Mouse (Mus musculus) urinary bladder, postnatal 10 days (tissue): Measurements from ENCODE around the gene Me1.

Source experiments
- DNase-seq: peaks from one replicate; pipeline ENCODE4 v3.0.0; 2022; ENCODE audit warnings: low spot score

Gene Me1

DNA sequence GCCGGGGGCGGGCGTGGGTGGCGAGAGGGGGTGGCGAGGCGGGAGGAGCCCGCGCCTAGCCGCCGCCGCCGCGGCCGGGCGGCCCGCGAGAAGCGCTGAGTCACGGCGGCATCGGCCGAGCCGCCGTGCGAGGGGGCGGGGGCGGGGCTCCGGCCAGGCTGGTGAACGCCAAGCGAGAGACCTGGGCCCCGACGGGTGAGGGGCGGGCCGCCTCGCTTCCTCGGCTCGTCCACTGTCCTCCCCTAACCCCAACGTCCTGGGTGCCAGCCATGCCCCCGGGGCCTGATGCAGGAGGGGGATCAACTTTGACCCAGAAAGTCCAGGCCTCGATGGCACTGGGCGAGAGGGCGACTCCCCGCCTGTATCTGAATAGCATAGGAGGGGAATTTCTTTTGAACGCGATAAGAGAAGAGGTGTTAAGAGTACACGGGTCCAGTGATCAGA, at the start of gene Me1:
TSS of gene Me1 (minus strand) at position 136 of the 444 bp plus-strand sequence.
- no peak for DNase-seq

DNA sequence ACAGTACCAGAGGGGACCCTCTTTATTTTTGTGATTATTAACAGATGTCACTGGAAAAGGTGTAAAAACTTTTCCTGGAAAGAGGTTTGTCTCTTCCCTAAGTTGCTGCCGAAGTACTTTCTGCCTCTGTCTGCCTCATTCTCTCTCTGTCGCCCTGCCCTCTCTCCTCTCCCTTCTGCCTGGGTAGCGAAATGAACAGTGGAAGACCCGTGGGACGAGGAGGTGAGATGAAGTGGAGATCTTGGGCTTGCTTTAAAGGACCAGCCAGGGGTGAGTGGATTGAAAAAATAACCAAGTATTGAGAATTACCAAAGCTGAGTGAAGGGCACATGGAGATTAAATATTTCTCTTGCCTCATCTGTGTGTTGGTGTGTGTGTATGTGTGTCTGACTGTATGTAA, 48.3 kb upstream of the Me1 start:
- DNase-seq = no peak

DNA sequence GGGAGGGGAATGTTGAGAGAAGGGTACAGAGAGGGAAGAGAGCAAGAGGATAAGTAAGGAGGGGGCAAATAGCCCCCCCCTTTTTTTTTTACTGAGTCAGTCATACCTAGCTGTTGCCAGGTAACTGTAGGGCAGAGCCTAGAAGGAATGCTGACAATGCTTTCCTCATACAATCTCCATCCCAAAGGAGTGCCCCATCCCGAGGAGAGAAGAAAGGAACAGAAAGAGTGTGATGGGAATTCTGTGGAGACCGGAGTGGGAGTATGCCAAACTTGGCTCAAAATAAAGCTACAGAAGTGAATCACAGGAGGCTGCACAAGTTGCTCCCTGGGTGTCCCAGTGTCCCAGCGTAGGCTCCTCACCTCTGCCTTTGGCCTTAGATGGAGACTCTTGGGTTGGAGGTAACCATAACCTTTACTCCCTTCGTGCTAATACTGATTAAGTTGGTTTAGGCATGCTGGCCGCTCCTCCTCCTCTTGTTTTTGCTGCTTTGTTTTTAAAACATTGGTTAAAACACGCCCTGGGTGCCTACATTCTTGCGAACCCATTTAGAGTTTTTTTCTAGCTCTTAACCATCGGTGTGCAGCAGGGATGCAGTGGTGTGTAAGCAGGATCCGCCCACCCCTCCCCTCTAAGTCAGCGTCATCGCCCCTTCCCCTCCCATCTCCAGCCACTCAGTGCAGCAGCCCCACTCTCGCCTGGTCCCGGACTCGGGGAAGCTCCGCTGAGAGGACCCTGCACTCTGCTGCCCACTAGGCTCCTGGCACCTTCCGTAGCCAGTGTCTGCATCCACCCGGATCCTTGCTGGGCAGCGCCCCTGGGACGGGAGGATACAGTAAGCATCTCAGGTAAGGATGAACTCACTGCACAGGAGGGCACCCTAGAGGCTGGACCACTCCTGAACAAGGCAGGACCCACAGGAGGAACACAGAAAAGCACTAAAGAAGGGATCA, 47.5 kb upstream of the Me1 start, which contains the start of gene Prss35:
TSS of gene Prss35 (plus strand) at position 691 of the 953 bp plus-strand sequence.
- DNase-seq = no peak

DNA sequence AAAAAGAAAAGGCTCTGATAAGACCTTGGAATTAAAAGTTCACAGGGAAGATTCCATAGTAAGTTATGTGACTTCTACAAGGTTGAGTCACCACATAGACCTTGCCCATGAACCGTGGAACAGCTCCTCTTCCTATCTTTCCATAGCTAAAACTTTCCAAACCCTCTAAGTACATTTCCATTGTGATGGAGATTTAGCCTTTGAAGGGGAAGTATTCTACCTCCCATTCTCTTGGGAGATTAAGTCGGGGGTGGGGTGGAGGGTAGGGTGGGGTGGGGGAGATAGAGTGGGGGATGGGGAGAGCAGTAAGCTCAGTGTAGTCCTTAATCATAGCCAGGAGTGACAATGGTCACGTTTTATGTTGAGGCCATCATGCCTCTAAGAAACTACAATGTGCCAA, 44.2 kb upstream of the Me1 start:
- DNase-seq = no peak

DNA sequence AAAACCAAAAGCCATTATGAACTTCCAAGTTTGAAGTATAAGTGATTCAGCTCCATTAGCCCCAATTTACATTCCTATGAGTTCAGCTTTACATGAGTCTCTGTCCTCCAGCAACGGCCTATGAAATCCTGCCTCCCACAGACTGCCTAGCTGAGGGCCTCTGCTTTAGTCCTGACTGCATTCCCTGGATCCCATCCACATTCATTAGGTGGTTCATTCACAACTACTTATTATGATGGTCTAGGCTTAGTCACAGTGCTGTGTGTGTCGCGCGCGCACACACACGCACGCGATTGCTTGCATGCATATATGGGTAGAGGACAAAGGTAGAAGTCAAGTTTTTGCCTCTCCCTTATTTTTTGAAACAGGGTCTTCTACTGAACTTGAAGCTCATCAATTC, 43.0 kb upstream of the Me1 start:
- DNase-seq = no peak

DNA sequence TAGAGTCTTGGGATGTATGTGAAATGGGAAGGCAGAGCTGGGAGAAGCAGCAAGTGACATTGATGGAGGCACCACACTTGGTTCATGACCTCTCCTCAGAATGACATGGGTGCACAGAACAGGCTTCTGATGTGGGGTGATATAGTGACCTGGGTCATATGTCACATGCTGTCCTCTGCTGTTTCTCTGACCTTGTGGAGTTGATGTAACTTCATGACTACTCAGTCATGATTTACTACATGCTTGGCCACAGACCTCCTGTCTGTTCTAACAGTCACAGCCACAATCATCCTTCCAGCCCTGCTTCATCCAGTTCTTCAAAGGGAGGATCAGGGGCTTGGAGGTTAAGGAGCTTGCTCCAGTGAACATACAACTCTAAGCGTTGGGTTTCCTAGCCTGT, 42.3 kb upstream of the Me1 start:
- DNase-seq = no peak

DNA sequence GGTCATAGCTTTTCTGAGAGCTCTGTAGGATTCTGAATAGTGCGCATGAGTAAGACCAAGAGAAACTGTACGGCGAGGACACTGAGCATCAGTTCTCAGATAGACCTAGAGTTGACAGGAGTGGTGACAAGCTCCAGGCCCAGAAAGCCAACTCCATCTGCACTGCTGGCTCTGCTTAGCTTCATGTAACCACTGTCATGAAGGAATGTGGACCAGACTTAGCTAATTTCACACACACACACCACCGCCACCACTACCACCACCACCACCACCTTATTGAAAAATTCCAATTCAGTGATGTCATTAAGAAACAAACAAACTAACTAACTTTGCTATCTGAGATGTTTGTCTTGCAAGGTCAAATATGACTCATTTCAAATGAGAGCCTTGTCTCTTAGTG, 41.2 kb upstream of the Me1 start:
- no peak for DNase-seq

DNA sequence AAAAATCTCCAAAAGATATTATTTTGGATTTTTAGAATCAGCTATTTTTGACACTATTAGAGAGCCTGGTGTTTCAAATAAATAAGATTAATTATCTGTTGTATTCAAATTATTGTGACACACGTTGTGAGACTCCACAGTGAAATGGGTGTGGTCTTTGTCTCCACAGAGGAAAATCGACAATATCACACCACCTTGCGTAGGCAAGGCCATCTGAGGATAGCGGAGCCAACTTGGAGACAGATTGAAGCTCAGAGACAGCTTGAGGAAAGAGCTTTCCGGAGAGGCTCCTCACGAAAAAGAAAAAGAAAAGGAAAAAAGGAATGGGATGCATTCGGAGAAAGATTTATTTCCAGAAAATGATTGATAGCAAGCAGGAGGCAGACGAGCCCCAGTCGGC, 39.0 kb upstream of the Me1 start:
- DNase-seq = no peak

DNA sequence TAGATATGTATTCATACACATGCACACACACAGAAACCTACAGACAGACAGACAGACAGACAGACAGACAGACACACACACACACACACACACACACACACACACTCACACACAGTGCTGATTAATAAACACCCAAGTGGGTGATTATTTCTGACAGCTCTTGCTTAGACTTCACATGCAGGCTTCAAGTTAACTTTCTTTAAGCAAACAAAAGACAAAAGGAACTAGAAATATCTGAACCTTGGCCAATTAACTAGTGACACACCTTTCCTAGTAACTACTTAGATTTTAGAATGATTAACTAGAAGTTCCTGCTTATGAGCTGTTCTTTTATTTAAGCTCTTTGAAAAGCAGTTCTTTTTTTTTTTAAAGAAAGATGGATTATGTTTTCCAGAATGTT, 38.6 kb upstream of the Me1 start:
- no peak for DNase-seq

DNA sequence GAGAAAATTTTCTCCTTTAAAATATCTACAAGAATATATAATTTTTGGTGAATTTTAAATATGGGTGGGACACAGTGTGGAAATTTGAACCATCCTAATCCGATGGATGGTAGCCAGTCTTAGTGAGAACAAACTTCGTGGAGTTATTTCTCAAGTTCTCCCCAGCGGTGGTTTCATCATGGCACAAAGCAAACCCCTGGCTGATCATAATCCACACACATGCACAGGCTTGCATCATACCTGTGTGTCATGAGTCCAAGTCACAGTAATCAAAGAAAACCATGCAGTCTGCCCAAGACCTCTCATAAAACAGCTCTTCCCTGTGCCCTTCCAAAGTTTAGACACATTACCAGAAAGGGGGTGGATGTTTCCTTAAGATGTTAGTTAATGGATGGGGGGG, 34.1 kb upstream of the Me1 start:
- DNase-seq = no peak

DNA sequence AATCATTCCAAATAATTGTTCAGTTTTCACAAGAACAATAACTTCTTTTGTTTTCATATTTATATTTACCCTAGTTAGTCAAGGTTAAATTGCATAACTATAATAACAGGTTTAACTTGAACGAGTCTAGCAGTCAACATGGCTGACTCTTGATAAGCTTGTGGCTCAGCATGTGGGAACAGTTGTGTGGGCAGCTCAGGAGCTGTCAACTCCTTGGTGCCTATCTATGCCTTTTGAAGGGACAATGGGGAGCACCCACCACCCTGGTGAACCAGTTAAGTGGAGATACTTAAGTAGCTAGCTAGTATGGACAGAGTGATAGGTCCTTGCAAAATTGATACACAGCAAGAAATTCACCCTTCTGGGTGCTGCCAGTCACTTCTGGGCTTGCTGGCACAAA, 33.3 kb upstream of the Me1 start:
- DNase-seq = no peak

DNA sequence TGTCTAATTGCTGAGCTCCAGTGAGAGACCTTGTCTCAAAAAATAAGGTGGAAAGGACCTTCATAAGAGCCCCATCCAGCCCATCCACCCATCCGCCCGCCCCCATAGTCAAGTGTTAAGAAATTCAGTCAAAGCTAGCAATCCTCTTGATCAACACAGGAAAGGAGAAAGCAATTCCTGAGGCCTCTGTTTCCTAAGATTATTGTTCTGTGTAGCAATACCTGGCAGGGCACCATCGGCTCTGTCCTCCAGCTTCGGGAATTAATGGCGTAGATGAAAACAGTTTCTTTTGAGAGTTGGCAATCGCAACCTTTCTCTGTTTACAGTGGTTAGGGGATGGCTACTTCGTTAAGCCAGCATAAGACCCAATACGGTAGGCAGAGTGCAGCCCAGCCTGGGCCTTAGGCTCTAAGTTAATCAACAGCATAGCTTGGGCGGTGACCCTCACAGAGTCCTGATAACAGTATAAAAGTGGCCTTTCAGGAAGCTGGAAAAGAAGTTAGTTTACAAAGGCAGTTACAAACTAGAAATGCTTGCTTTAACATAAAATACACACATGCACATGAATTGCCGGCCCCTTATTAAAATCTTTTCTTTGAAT, 32.6 kb upstream of the Me1 start:
- no peak for DNase-seq

DNA sequence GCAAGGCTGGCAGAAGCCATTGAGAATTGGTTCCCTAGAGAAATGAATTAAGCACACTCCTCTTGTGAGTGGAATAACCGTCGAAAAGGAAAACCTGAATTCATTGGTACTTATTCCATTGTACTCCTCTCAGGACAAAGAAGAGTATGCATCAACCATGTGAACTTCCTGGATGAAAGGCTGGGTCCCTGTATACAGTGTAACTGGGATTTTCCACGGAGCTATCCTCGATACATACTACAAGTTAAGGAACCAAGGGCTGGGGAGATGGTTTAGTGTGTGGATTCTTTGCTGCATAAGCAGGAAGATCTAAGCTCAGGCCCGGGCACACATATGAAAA, 30.6 kb upstream of the Me1 start:
- DNase-seq = no peak

DNA sequence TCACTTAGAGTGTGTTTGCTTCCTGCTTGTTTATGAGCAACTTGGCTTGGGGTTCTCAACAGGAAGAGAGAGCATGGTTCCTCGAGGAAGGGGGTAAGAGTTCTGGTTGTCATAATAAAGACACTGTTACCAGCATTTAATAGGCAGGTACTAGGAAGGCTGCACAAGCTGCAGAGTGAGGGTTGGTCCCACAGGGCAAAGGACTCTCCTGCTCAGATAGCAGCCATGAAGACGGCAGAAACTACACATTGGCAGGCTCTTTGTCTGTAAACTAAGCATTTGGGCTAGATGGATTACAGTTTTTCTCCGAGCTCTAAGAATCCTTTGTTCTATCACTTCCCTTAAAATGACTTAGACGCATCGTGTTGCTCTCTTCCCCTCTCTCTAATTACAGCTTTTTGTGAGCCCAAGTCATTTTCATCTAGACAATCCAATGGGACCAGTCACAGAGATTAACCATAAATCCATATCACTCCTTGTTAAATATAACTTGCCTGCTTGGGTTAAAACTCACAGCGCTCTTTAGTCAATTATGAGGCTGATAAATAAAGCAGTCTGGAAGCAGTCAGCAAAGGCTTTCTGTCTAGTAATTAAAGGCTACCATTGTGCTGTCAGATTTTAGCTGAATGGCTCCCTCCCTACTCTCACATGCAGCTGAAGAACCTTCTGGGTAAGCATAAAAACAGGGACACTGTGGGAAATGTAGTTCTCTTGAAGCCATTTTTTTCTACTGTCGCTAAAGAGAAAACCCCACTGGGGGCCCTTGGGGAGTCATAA, 30.0 kb upstream of the Me1 start:
- DNase-seq = no peak

DNA sequence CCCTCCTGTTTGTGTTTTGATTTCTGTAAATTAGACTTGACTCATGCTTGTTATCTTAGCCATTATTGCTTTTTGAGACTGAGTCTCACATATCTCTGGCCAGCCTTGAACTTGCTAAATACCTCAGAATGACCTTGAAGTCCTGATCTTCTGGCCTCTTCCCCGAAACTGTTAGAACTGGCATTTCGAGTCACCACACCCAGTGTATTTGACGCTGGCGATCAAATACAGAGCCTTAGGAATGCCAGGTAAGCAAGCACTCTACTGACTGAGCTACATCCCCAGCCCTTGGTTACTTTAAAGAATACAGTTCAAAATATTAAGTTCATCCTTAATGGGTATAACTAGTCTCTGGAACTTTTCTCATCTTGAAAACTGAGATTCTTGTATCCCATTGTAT, 29.3 kb upstream of the Me1 start:
- DNase-seq = no peak

DNA sequence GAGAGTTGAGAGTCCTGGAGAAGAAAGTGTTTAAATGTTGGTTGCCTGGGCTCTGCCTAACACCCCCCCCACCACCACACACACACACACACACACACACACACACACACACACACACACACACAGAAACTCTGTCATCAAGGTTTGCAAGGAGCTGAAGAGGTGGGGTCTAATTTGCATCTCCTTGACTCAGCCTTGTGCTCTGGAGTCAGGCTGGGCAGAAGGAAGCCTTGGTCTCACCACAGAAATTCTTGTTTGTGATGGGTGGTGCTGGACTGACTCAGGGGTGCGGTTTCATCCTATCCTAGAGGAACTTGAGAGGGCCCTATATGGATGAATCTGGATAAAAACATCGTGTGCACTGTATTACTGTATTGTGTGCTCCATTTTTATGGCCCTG, 25.0 kb upstream of the Me1 start:
- DNase-seq = no peak

DNA sequence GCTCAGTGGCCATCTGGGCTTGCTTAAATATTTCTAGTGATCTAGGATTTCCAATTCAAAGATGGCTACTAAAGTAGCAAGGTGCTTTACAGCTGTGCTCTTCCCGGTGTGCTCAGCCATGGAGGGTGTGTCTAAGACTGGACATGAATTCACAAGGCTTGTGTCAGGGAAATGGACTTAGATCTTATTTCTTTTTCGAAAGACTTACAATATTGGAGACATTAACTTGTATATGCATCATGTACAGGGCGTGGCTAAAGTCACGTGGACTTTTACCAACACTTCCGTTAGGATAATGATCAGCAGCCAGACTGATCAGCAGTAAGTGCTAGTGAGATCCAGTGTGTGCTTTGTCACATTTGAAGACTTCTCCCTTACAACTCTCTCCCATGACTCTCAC, 24.5 kb upstream of the Me1 start:
- no peak for DNase-seq

DNA sequence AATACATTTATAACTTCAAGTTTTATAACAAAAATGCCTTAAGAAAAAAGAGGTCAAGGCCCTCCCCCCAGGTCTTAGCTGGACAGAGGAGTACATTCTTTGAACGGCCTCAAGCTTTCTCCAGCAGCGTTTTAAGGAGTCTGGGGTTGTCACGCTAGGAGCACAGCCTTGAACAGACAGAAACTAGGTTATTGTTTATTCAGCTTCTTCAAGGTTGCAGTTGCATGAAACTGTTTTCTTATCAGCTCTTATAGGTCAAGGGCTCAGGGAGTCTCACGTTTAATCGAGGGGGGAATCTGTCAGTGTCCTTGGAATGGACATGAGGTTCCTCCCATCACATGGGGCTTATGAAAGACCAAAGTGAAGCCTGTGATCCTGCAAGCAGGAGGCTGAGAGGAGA, 21.4 kb upstream of the Me1 start:
- no peak for DNase-seq

DNA sequence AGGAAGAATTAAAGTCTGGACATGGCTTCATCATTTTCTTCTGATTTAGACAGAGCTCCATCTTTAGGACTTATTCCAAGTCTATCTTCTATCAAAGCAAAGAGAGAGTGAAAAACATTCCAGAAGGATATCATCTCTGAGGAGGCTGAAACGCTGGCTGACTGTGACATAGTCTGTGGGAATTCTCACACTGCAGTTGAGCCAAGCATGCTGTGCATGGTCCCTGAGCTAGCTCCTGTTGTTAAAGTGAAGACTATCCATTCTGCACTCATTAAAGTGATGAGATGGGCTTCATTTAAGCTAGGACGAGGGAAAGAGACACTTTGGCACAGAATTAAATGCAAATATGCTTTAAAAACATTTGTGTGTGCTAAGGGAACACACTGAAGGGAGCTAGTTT, 20.8 kb upstream of the Me1 start:
- no peak for DNase-seq

DNA sequence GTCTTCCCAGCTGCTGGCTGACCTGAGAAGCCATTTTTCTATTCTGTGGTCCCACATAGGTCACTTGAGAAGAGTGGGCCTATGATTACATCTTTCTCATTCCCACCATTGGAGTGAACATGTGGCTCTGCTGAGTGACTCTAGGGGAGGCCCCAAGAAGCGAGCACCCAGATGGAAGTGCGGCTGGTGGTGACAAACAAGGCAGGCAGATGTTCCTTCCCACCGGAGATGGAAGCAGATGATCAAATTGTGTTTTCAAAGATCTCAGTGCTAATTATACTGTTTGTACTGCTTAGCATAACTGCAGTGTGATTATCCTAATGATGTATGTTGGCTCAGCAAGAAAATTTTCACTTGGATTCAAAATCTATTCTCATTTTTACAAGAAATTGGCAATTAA, 18.3 kb upstream of the Me1 start:
- no peak for DNase-seq

DNA sequence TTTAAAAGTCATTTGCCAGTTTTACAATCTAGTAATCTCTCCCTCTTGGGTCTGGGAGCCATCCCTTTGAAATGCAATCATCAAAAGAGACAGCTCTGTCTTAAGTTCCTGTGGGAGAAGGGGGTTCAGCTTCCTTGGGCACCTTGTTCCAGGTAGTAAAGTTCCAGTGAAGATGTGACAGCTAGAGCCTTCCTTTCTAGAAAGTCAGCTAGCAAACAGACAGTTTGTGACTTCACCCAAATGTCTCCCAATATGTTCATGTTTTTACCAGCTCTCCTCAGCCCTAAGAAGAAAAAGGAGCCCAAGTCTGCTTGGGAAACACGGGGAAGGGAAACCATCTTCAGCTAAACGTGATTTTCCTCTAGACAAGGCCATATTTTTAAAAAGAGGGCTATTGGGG, 16.9 kb upstream of the Me1 start:
- DNase-seq = no peak

DNA sequence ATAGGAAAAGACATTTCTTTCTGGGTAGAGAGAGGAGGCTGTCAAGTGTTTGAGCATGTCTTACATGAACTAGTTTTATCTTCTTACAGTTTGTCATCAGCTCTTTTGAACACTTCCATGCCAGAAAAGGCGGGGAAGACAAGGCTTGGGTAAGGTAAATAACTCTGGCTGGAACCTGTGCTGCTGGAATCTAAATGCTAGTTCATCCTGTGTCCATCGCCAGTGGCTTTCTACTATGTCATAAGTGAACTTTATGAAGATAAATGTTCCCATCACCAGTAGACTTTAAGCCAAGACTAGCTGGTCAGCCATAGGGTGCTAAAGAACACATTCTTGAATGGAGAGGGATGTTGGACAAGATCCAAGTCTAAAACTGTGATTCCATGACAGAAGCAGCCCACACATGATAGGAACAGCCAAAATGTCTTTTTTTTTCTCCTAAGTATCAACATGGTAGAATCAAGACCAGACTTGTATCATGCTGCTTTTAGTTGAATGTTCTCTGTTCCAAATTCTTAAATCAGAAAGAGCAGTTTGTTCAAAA, 14.4 kb upstream of the Me1 start:
- no peak for DNase-seq

DNA sequence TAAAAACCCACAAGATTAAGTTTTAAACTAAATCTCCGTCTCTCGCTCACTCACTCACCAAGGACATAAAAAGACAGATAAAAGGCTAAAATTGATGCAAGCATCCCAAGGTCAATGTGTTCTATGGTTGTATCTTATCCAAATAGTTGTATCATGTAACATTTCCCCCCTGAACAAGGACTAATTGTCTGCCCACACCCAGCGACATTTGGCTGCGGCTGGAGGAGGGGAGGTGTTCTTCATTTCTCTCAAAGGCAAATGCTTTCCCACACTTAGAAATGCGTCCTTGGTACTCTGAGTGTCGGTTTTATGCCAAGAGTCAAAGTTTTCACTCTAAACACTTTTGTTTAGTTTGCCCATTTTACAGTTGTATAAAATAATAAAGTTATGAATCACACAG, 13.2 kb upstream of the Me1 start:
- no peak for DNase-seq
